Comparison of ENCODE assay signal across 30 mouse cellular contexts in the genomic region with DNA sequence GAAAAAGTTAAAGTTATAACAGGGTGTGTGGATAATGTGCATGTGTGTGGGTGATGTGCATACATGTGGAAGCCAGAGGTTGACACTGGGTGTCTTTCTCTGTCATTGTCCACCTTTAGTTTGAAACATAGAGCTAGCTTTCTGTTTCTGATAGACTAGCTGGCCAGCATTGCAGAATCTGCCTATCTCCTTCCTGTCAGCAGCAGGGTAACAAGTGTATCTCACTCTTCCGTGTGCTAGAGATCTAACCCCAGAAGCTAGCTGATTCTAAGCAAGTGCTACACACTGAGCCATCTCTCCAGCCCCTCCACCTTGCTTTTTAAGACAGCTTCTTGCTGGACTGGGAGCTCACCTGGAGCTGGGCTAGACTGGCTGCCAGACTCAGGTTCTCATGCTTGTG. TPM values are rescaled to one million over a fixed set of nuclear protein-coding genes. Genes with fewer than 3 reads are reported as not detected.
DNase-seq lines count a peak whose midpoint lies in the region; ATAC-seq and TF ChIP-seq lines count a peak whose summit lies in the region.
"Had no signal": no experiment of that assay in that cellular context is flagged by ENCODE, and none has a peak within 500 bp of the region (broad histone marks: within the 10 kb centered on the region; RNA-seq: fewer than 3 reads in every experiment).

No protein-coding gene starts in this region.

- H3K27me3 ChIP-seq in liver, embryonic 13.5 days, result no peaks in the 10 kb centered on the region
- no peaks in the 10 kb centered on the region for H3K27me3 ChIP-seq in liver, embryonic 11.5 days (replicated peaks; ENCODE audit: control insufficient read depth, insufficient read depth, low read length)
- H3K27me3 ChIP-seq in MEL (ENCODE audit: control insufficient read depth in 1 of 2, insufficient read depth in 2 of 2, low read length in 2 of 2), result no peaks in the 10 kb centered on the region
- no peaks in the 10 kb centered on the region for H3K27me3 ChIP-seq in megakaryocyte, embryonic 14.5 days (replicated peaks)
- no peaks in the 10 kb centered on the region for H3K27me3 ChIP-seq in midbrain, postnatal 0 days (ENCODE audit: insufficient read depth, low read length)
- H3K27me3 ChIP-seq: CH12.LX; embryonic facial prominence, embryonic 12.5 days; intestine, embryonic 15.5 days; neural tube, embryonic 13.5 days; Patski had no signal

- no peak for TF ChIP-seq POLR2A in MEL (IDR thresholded peaks at IDR 0.05; ENCODE audit: control insufficient read depth in 1 of 2, insufficient read depth in 1 of 2, low read depth in 1 of 2, low read length in 2 of 2, poor library complexity in 1 of 2)

- H3K36me3 ChIP-seq in liver, embryonic 13.5 days, result no peaks in the 10 kb centered on the region
- H3K36me3 ChIP-seq in liver, embryonic 11.5 days (ENCODE audit: control insufficient read depth, insufficient read depth, low read length), result no peaks in the 10 kb centered on the region
- peaks cover 0 to 14% of the 10 kb centered on the region in 2 experiments; a peak in 3 of 4 replicates for H3K36me3 ChIP-seq in MEL (ENCODE audit: control insufficient read depth in 1 of 2, insufficient read depth in 2 of 2, low read length in 2 of 2)
- H3K36me3 ChIP-seq in megakaryocyte, embryonic 14.5 days (replicated peaks; ENCODE audit: low read length), result peaks cover 10% of the 10 kb centered on the region
- no peaks in the 10 kb centered on the region for H3K36me3 ChIP-seq in midbrain, postnatal 0 days (ENCODE audit: insufficient read depth, low read length)
- H3K36me3 ChIP-seq: embryonic facial prominence, embryonic 12.5 days; intestine, embryonic 15.5 days; neural tube, embryonic 13.5 days had no signal

- no peak overlapping the region for H3K9ac ChIP-seq in liver, embryonic 13.5 days
- H3K9ac ChIP-seq in liver, embryonic 11.5 days (ENCODE audit: low read depth, low read length), result no peak overlapping the region
- no peak overlapping the region for H3K9ac ChIP-seq in MEL (ENCODE audit: control insufficient read depth, low read depth, low read length, poor library complexity, severe bottlenecking)
- H3K9ac ChIP-seq in midbrain, postnatal 0 days (replicated peaks; ENCODE audit: low read length, poor library complexity, severe bottlenecking), result no peak overlapping the region
- H3K9ac ChIP-seq: embryonic facial prominence, embryonic 12.5 days; intestine, embryonic 15.5 days; neural tube, embryonic 13.5 days had no signal

- H3K27ac ChIP-seq in liver, embryonic 13.5 days, result no peak overlapping the region
- H3K27ac ChIP-seq in liver, embryonic 11.5 days (ENCODE audit: low read depth, low read length), result no peak overlapping the region
- H3K27ac ChIP-seq in MEL (ENCODE audit: control insufficient read depth, low read depth, low read length), result no peak overlapping the region
- H3K27ac ChIP-seq in midbrain, postnatal 0 days (ENCODE audit: low read depth, low read length), result no peak overlapping the region
- H3K27ac ChIP-seq: embryonic facial prominence, embryonic 12.5 days; forebrain, embryonic 10.5 days; intestine, embryonic 15.5 days; kidney, postnatal 0 days; neural tube, embryonic 13.5 days had no signal

- no peak for TF ChIP-seq CTCF in MEL (IDR thresholded peaks at IDR 0.05 in 2 of 3, conservative IDR thresholded peaks at IDR 0.05 in 1 of 3; ENCODE audit: control insufficient read depth in 1 of 3, insufficient read depth in 1 of 3, low read depth in 2 of 3, low read length in 3 of 3, poor library complexity in 1 of 3, severe bottlenecking in 1 of 3)
- TF ChIP-seq CTCF in midbrain, postnatal 0 days (IDR thresholded peaks at IDR 0.05), result no peak

- no peak for DNase-seq in liver, embryonic 13.5 days
- no peak for DNase-seq in liver, embryonic 11.5 days (ENCODE audit: low spot score)
- DNase-seq in MEL (ENCODE audit: low read depth, low spot score), result peak; percentile 73
- no peak for DNase-seq in midbrain, postnatal 0 days (ENCODE audit: low spot score)
- DNase-seq in kidney, adult 11 months, result no peak
- DNase-seq in thymus, postnatal 0 days (ENCODE audit: low spot score), result no peak
- DNase-seq: adrenal gland, postnatal 14 days; cerebellum, adult 11 months; cerebellum, adult 9-10 months; cerebellum, postnatal 36 days; embryo, embryonic 11 days; lung, adult 18-20 months; lung, postnatal 4 days; right cerebral cortex, postnatal 4 days; thymus, adult 2 months; thymus, postnatal 4 days had no signal

- TF ChIP-seq EP300 in MEL (IDR thresholded peaks at IDR 0.05; ENCODE audit: low read depth in 1 of 2, low read length in 2 of 2), result peak; percentile 72 to 78

- ATAC-seq in liver, embryonic 13.5 days (ENCODE audit: low read depth), result peak; percentile 47; the same call in 1 of the 2 replicates
- ATAC-seq in liver, embryonic 11.5 days (replicated peaks; ENCODE audit: low FRiP score), result no peak; the same call in 1 of the 2 replicates
- ATAC-seq in midbrain, postnatal 0 days (ENCODE audit: low FRiP score), result no peak
- ATAC-seq: forebrain, embryonic 16.5 days; hindbrain, embryonic 16.5 days; intestine, embryonic 15.5 days; lung, postnatal 0 days; midbrain, embryonic 16.5 days; Patski had no signal

- H3K79me2 ChIP-seq in MEL (ENCODE audit: control insufficient read depth, insufficient read depth, low read length, poor library complexity), result peaks cover 59% of the 10 kb centered on the region

- H3K4me2 ChIP-seq in liver, embryonic 13.5 days, result no peak overlapping the region
- H3K4me2 ChIP-seq in liver, embryonic 11.5 days, result no peak overlapping the region
- H3K4me2 ChIP-seq in midbrain, postnatal 0 days (ENCODE audit: low read depth, low read length, poor library complexity, severe bottlenecking), result no peak overlapping the region
- H3K4me2 ChIP-seq: embryonic facial prominence, embryonic 12.5 days; intestine, embryonic 15.5 days; midbrain, embryonic 11.5 days; neural tube, embryonic 13.5 days had no signal

- H3K9me3 ChIP-seq in liver, embryonic 13.5 days (replicated peaks), result no peaks in the 10 kb centered on the region
- H3K9me3 ChIP-seq in liver, embryonic 11.5 days (ENCODE audit: control insufficient read depth, low read length), result no peaks in the 10 kb centered on the region
- H3K9me3 ChIP-seq in MEL (replicated peaks; ENCODE audit: insufficient read depth, low read length), result no peaks in the 10 kb centered on the region
- H3K9me3 ChIP-seq in megakaryocyte, embryonic 14.5 days, result 0 out of 2 replicates have a peak, but pooled peaks cover 4% of the 10 kb centered on the region
- H3K9me3 ChIP-seq in midbrain, postnatal 0 days (ENCODE audit: low read length), result no peaks in the 10 kb centered on the region
- H3K9me3 ChIP-seq: embryonic facial prominence, embryonic 12.5 days; forebrain, embryonic 10.5 days; intestine, embryonic 15.5 days; neural tube, embryonic 13.5 days had no signal

- no peak overlapping the region for H3K4me3 ChIP-seq in liver, embryonic 13.5 days (replicated peaks)
- no peak overlapping the region for H3K4me3 ChIP-seq in liver, embryonic 11.5 days (ENCODE audit: low read depth, low read length)
- H3K4me3 ChIP-seq in MEL (ENCODE audit: control insufficient read depth in 1 of 2, insufficient read depth in 1 of 2, low read depth in 2 of 2, low read length in 2 of 2), result no peak overlapping the region
- peak overlapping the region; percentile 78 for H3K4me3 ChIP-seq in megakaryocyte, embryonic 14.5 days (replicated peaks)
- H3K4me3 ChIP-seq in midbrain, postnatal 0 days (ENCODE audit: low read depth, low read length), result no peak overlapping the region
- H3K4me3 ChIP-seq: embryonic facial prominence, embryonic 12.5 days; forebrain, embryonic 10.5 days; intestine, embryonic 15.5 days; myocyte; neural tube, embryonic 13.5 days had no signal

- WGBS in liver, embryonic 13.5 days (ENCODE audit: insufficient replicate concordance), result 18% methylated on average over 1 of the region's 1 CpGs
- WGBS in liver, embryonic 11.5 days, result 44% methylated on average over 1 of the region's 1 CpGs
- WGBS in midbrain, postnatal 0 days, result 83% methylated on average over 1 of the region's 1 CpGs

- peaks cover 64% of the 10 kb centered on the region for H3K4me1 ChIP-seq in liver, embryonic 13.5 days (replicated peaks)
- H3K4me1 ChIP-seq in liver, embryonic 11.5 days (replicated peaks; ENCODE audit: control insufficient read depth, insufficient read depth, low read length), result peaks cover 30% of the 10 kb centered on the region
- H3K4me1 ChIP-seq in MEL (ENCODE audit: control insufficient read depth in 1 of 2, insufficient read depth in 2 of 2, low read length in 2 of 2), result peaks cover 0 to 12% of the 10 kb centered on the region in 2 experiments; a peak in 3 of 4 replicates
- peaks cover 50% of the 10 kb centered on the region for H3K4me1 ChIP-seq in megakaryocyte, embryonic 14.5 days
- H3K4me1 ChIP-seq in midbrain, postnatal 0 days (ENCODE audit: insufficient read depth, low read length), result peaks cover 3% of the 10 kb centered on the region; the same call in 1 of the 2 replicates

- no peak for TF ChIP-seq RAD21 in MEL (IDR thresholded peaks at IDR 0.05; ENCODE audit: low read depth, low read length)

TF ChIP-seq in MEL, 35 proteins besides CTCF, POLR2A, EP300 and RAD21 (continues in another document):
- TF ChIP-seq ELF1 (IDR thresholded peaks at IDR 0.05; ENCODE audit: low read depth, low read length) (peak; percentile 39; the same call in 1 of the 2 replicates), ETS1 (IDR thresholded peaks at IDR 0.05; ENCODE audit: low read depth, low read length) (no peak), MYB (IDR thresholded peaks at IDR 0.05; ENCODE audit: low read depth, low read length) (no peak), SMC3 (IDR thresholded peaks at IDR 0.05; ENCODE audit: low read depth, low read length) (no peak), USF2 (IDR thresholded peaks at IDR 0.05; ENCODE audit: borderline replicate concordance in 1 of 2, insufficient read depth in 1 of 2, low read depth in 1 of 2, low read length in 2 of 2) (no peak), RCOR1 (IDR thresholded peaks at IDR 0.05; ENCODE audit: low read depth, low read length) (peak; percentile 39; the same call in 1 of the 2 replicates), KAT2A (conservative IDR thresholded peaks at IDR 0.05; ENCODE audit: low read depth, low read length) (no peak), GATA1 (IDR thresholded peaks at IDR 0.05; ENCODE audit: low read depth, low read length) (peak; percentile 68), TAL1 (IDR thresholded peaks at IDR 0.05; ENCODE audit: low read length) (peak; percentile 65)

RNA-seq across cellular contexts. Expression of gene Znrf2, which starts 11.6 kb away (rescaled TPM):
- polyA plus RNA-seq in liver, embryonic 13.5 days (2015; fragmentation: Nextera tagmentation; extraction: Ambion mirVana), result 2.4 and 2.7 TPM in 2 replicates
- 3.9 and 4.1 TPM in 2 replicates for polyA plus RNA-seq in liver, embryonic 11.5 days (2014; fragmentation: Nextera tagmentation; extraction: Ambion mirVana)
- total RNA-seq in MEL (2012; rRNA removed), result 21.3 and 24.2 TPM in 2 replicates
- 10 to 100 TPM in 1 of 2 experiments, not detected in 1; 16.1 TPM for polyA plus RNA-seq in MEL (2012; ENCODE audit: insufficient read depth in 1 of 2, insufficient read length in 2 of 2, low read depth in 1 of 2, low replicate concordance in 2 of 2, missing spikeins in 1 of 2)
- 15.8 and 22.0 TPM in 2 replicates for polyA plus RNA-seq in megakaryocyte, embryonic 14.5 days (2012; ENCODE audit: insufficient read depth, low replicate concordance)
- 32.8 and 49.4 TPM in 2 replicates for total RNA-seq in midbrain, postnatal 0 days (2014; rRNA removed)
- polyA plus RNA-seq in midbrain, postnatal 0 days (2015; fragmentation: Nextera tagmentation; extraction: Ambion mirVana), result 5.7 and 6.5 TPM in 2 replicates
- polyA plus RNA-seq in thymus, postnatal 0 days (2015; fragmentation: Nextera tagmentation; extraction: Ambion mirVana), result 14.9 and 20.8 TPM in 2 replicates
